Mouse (Mus musculus): ENCODE results near the gene Elfn2. TPM values are rescaled to one million over a fixed set of nuclear protein-coding genes. Genes with fewer than 3 reads are reported as not detected.

Elfn2 gene
- polyA plus RNA-seq, 1 experiment = 0.07 TPM

- Histone ChIP-seq H3ac (ENCODE audit: control insufficient read depth, insufficient read length) (no peak overlapping the region), H3K79me2 (ENCODE audit: control insufficient read depth, insufficient read depth) (no peaks in the 10 kb centered on the region), H3K4me3 (no peak overlapping the region), H3K36me3 (ENCODE audit: control insufficient read depth, insufficient read depth) (no peaks in the 10 kb centered on the region), H3K4me2 (ENCODE audit: low read depth) (no peak overlapping the region), H3K27me3 (ENCODE audit: control insufficient read depth, insufficient read depth, insufficient read length) (peaks cover under 1% of the 10 kb centered on the region)
- TF ChIP-seq MYOD1 (IDR thresholded peaks at IDR 0.05; ENCODE audit: control insufficient read depth in 1 of 3, insufficient read length in 2 of 3, low read depth in 2 of 3) = no peak
- no peak for TF ChIP-seq CEBPB (IDR thresholded peaks at IDR 0.05; ENCODE audit: insufficient read depth, poor library complexity, severe bottlenecking)
Measured at GRCm38 (mm10) chr15:78750608-78751350, 32.2 kb upstream of the Elfn2 start.

- Histone ChIP-seq H3K27me3 (ENCODE audit: control insufficient read depth, insufficient read depth, insufficient read length) (no peaks in the 10 kb centered on the region), H3K36me3 (ENCODE audit: control insufficient read depth, insufficient read depth) (no peaks in the 10 kb centered on the region), H3K4me3 (no peak overlapping the region), H3K4me2 (ENCODE audit: low read depth) (no peak overlapping the region), H3ac (ENCODE audit: control insufficient read depth, insufficient read length) (no peak overlapping the region), H3K79me2 (ENCODE audit: control insufficient read depth, insufficient read depth) (no peaks in the 10 kb centered on the region)
- TF ChIP-seq MAX (IDR thresholded peaks at IDR 0.05; ENCODE audit: low read depth) (no peak), USF1 (IDR thresholded peaks at IDR 0.05; ENCODE audit: low read depth) (no peak), POLR2AphosphoS2 (IDR thresholded peaks at IDR 0.05; ENCODE audit: insufficient read length, low read depth) (no peak), TCF3 (IDR thresholded peaks at IDR 0.05; ENCODE audit: insufficient read length, low read depth) (no peak), CEBPB (IDR thresholded peaks at IDR 0.05; ENCODE audit: insufficient read depth, poor library complexity, severe bottlenecking) (no peak), SRF (IDR thresholded peaks at IDR 0.05; ENCODE audit: control insufficient read depth, insufficient read length, low read depth) (no peak), MYOG (IDR thresholded peaks at IDR 0.05; ENCODE audit: control insufficient read depth in 1 of 3, insufficient read depth in 1 of 3, insufficient read length in 2 of 3, low read depth in 2 of 3) (no peak), REST (IDR thresholded peaks at IDR 0.05; ENCODE audit: insufficient read depth, insufficient read length) (peak; percentile 51), TCF12 (IDR thresholded peaks at IDR 0.05; ENCODE audit: insufficient read depth, poor library complexity, severe bottlenecking) (no peak)
Measured at GRCm38 (mm10) chr15:78749855-78750254, 31.3 kb upstream of the Elfn2 start.

GRCm38 (mm10) chr15:78744206-78744605 is 25.6 kb upstream of the Elfn2 start:
- TF ChIP-seq MAX (IDR thresholded peaks at IDR 0.05; ENCODE audit: low read depth) (no peak), USF1 (IDR thresholded peaks at IDR 0.05; ENCODE audit: low read depth) (no peak)
- no peak overlapping the region for H3K4me2 ChIP-seq (ENCODE audit: low read depth)
- H3K79me2 ChIP-seq (ENCODE audit: control insufficient read depth, insufficient read depth) = no peaks in the 10 kb centered on the region
- H3K36me3 ChIP-seq (ENCODE audit: control insufficient read depth, insufficient read depth) = no peaks in the 10 kb centered on the region
- H3K27me3 ChIP-seq (ENCODE audit: control insufficient read depth, insufficient read depth, insufficient read length) = peaks cover 32% of the 10 kb centered on the region
- no peak overlapping the region for H3K4me3 ChIP-seq
- H3ac ChIP-seq (ENCODE audit: control insufficient read depth, insufficient read length) = no peak overlapping the region

GRCm38 (mm10) chr15:78742831-78743230 is 24.3 kb upstream of the Elfn2 start:
- TF ChIP-seq CEBPB (IDR thresholded peaks at IDR 0.05; ENCODE audit: insufficient read depth, poor library complexity, severe bottlenecking) = no peak
- TF ChIP-seq TCF3 (IDR thresholded peaks at IDR 0.05; ENCODE audit: insufficient read length, low read depth) = no peak
- TF ChIP-seq SRF (IDR thresholded peaks at IDR 0.05; ENCODE audit: control insufficient read depth, insufficient read length, low read depth) = no peak
- no peak for TF ChIP-seq MAX (IDR thresholded peaks at IDR 0.05; ENCODE audit: low read depth)
- no peak for TF ChIP-seq TCF12 (IDR thresholded peaks at IDR 0.05; ENCODE audit: insufficient read depth, poor library complexity, severe bottlenecking)
- TF ChIP-seq USF1 (IDR thresholded peaks at IDR 0.05; ENCODE audit: low read depth) = no peak
- no peak for TF ChIP-seq POLR2AphosphoS2 (IDR thresholded peaks at IDR 0.05; ENCODE audit: insufficient read length, low read depth)
- TF ChIP-seq REST (IDR thresholded peaks at IDR 0.05; ENCODE audit: insufficient read depth, insufficient read length) = no peak
- TF ChIP-seq E2F4 (IDR thresholded peaks at IDR 0.05; ENCODE audit: insufficient read depth) = no peak
- Histone ChIP-seq H3K79me2 (ENCODE audit: control insufficient read depth, insufficient read depth) (no peaks in the 10 kb centered on the region), H3K36me3 (ENCODE audit: control insufficient read depth, insufficient read depth) (no peaks in the 10 kb centered on the region), H3K27me3 (ENCODE audit: control insufficient read depth, insufficient read depth, insufficient read length) (peaks cover 43% of the 10 kb centered on the region), H3ac (ENCODE audit: control insufficient read depth, insufficient read length) (no peak overlapping the region), H3K4me2 (ENCODE audit: low read depth) (no peak overlapping the region), H3K4me3 (no peak overlapping the region)

GRCm38 (mm10) chr15:78740662-78741061 is 22.1 kb upstream of the Elfn2 start:
- no peak for TF ChIP-seq MYOD1 (IDR thresholded peaks at IDR 0.05; ENCODE audit: control insufficient read depth in 1 of 3, insufficient read length in 2 of 3, low read depth in 2 of 3)
- TF ChIP-seq REST (IDR thresholded peaks at IDR 0.05; ENCODE audit: insufficient read depth, insufficient read length) = peak; percentile 14
- no peak overlapping the region for H3K4me3 ChIP-seq
- H3K36me3 ChIP-seq (ENCODE audit: control insufficient read depth, insufficient read depth) = no peaks in the 10 kb centered on the region
- H3ac ChIP-seq (ENCODE audit: control insufficient read depth, insufficient read length) = no peak overlapping the region
- H3K27me3 ChIP-seq (ENCODE audit: control insufficient read depth, insufficient read depth, insufficient read length) = peaks cover 64% of the 10 kb centered on the region
- no peak overlapping the region for H3K4me2 ChIP-seq (ENCODE audit: low read depth)
- no peaks in the 10 kb centered on the region for H3K79me2 ChIP-seq (ENCODE audit: control insufficient read depth, insufficient read depth)

GRCm38 (mm10) chr15:78737146-78737545 is 18.6 kb upstream of the Elfn2 start:
- no peaks in the 10 kb centered on the region for H3K79me2 ChIP-seq (ENCODE audit: control insufficient read depth, insufficient read depth)
- no peak overlapping the region for H3K4me3 ChIP-seq
- H3ac ChIP-seq (ENCODE audit: control insufficient read depth, insufficient read length) = no peak overlapping the region
- H3K4me2 ChIP-seq (ENCODE audit: low read depth) = no peak overlapping the region
- TF ChIP-seq MYOD1 (IDR thresholded peaks at IDR 0.05; ENCODE audit: control insufficient read depth in 1 of 3, insufficient read length in 2 of 3, low read depth in 2 of 3) (no peak), USF1 (IDR thresholded peaks at IDR 0.05; ENCODE audit: low read depth) (no peak), TCF3 (IDR thresholded peaks at IDR 0.05; ENCODE audit: insufficient read length, low read depth) (no peak), POLR2AphosphoS2 (IDR thresholded peaks at IDR 0.05; ENCODE audit: insufficient read length, low read depth) (no peak), SRF (IDR thresholded peaks at IDR 0.05; ENCODE audit: control insufficient read depth, insufficient read length, low read depth) (no peak), POLR2A (IDR thresholded peaks at IDR 0.05; ENCODE audit: insufficient read length, low read depth) (no peak), MAX (IDR thresholded peaks at IDR 0.05; ENCODE audit: low read depth) (no peak), TCF12 (IDR thresholded peaks at IDR 0.05; ENCODE audit: insufficient read depth, poor library complexity, severe bottlenecking) (no peak), MYOG (IDR thresholded peaks at IDR 0.05; ENCODE audit: control insufficient read depth in 1 of 3, insufficient read depth in 1 of 3, insufficient read length in 2 of 3, low read depth in 2 of 3) (no peak), REST (IDR thresholded peaks at IDR 0.05; ENCODE audit: insufficient read depth, insufficient read length) (no peak), CEBPB (IDR thresholded peaks at IDR 0.05; ENCODE audit: insufficient read depth, poor library complexity, severe bottlenecking) (no peak), E2F4 (IDR thresholded peaks at IDR 0.05; ENCODE audit: insufficient read depth) (no peak)
- H3K36me3 ChIP-seq (ENCODE audit: control insufficient read depth, insufficient read depth) = no peaks in the 10 kb centered on the region
- peaks cover 77% of the 10 kb centered on the region for H3K27me3 ChIP-seq (ENCODE audit: control insufficient read depth, insufficient read depth, insufficient read length)
